Mouse (Mus musculus): Measurements from ENCODE around the gene Slc35a5. TPM values are rescaled to one million over a fixed set of nuclear protein-coding genes. Genes with fewer than 3 reads are reported as not detected.

Gene Slc35a5
- polyA plus RNA-seq, 1 experiment: not detected

GRCm38 (mm10) chr16:45098186-45098885, 60.2 kb downstream of the Slc35a5 start:
- Histone ChIP-seq H3K27me3 (ENCODE audit: control insufficient read depth) (peaks cover 5% of the 10 kb centered on the region; the same call in 1 of the 2 replicates), H3K36me3 (ENCODE audit: control insufficient read depth) (no peaks in the 10 kb centered on the region), H3K4me3 (replicated peaks) (no peak overlapping the region), H3K4me1 (ENCODE audit: control insufficient read depth) (no peaks in the 10 kb centered on the region), H3K9me3 (ENCODE audit: control insufficient read depth, low read length) (no peaks in the 10 kb centered on the region)
- TF ChIP-seq TAL1 (IDR thresholded peaks at IDR 0.05; ENCODE audit: low read length): no peak
- TF ChIP-seq GATA1 (IDR thresholded peaks at IDR 0.05; ENCODE audit: low read length): no peak

- Histone ChIP-seq H3K4me3 (replicated peaks) (no peak overlapping the region), H3K4me1 (ENCODE audit: control insufficient read depth) (no peaks in the 10 kb centered on the region), H3K36me3 (ENCODE audit: control insufficient read depth) (no peaks in the 10 kb centered on the region), H3K27me3 (ENCODE audit: control insufficient read depth) (peaks cover 7% of the 10 kb centered on the region; the same call in 1 of the 2 replicates), H3K9me3 (ENCODE audit: control insufficient read depth, low read length) (no peaks in the 10 kb centered on the region)
- TF ChIP-seq GATA1 (IDR thresholded peaks at IDR 0.05; ENCODE audit: low read length) (no peak), TAL1 (IDR thresholded peaks at IDR 0.05; ENCODE audit: low read length) (no peak)
Observed at GRCm38 (mm10) chr16:45097467-45097866, 61.0 kb downstream of the Slc35a5 start.

DNA sequence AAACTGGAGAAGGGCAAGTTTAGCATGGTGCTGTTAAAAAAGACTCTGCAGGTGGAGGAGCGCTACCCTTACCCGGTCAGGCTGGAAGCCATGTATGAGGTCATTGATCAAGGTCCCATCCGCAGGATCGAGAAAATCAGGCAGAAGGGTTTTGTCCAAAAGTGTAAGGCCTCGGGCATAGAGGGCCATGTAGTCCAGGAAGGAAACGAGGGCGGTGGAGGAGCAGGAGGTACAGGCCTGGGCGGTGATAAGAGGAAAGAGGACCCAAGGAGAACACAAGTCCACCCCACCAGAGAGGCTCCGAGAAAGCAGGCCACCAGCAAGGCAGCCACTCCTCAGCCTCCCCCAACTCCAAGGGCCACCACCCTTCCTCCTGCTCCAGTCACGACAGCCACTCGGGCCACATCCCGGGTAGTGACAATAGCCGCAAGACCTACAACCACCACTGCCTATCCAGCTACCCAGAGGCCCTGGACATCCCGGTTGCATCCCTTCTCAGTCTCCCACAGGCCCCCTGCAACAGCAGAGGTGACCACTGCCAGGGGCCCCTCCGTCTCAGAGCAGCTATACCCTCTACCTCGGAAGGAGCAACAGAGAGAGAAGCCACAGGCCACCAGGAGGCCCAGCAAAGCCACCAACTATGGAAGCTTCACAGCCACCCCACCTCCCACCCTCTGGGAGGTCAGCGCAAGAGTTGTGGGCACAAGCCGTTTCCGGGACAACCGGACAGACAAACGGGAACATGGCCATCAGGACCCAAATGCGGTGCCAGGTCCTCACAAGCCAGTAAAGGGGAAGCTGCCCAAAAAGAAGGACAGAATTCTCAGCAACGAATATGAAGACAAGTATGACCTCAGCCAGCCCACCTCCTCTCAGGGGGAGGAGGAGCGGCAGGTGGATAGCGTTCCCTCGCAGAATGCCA, 62.7 kb downstream of the Slc35a5 start:
- no peak overlapping the region for H3K4me3 ChIP-seq (replicated peaks)
- no peaks in the 10 kb centered on the region for H3K4me1 ChIP-seq (ENCODE audit: control insufficient read depth)
- no peaks in the 10 kb centered on the region for H3K9me3 ChIP-seq (ENCODE audit: control insufficient read depth, low read length)
- TF ChIP-seq TAL1 (IDR thresholded peaks at IDR 0.05; ENCODE audit: low read length): no peak
- TF ChIP-seq GATA1 (IDR thresholded peaks at IDR 0.05; ENCODE audit: low read length): no peak
- H3K27me3 ChIP-seq (ENCODE audit: control insufficient read depth): peaks cover 7% of the 10 kb centered on the region; the same call in 1 of the 2 replicates
- H3K36me3 ChIP-seq (ENCODE audit: control insufficient read depth): no peaks in the 10 kb centered on the region

DNA sequence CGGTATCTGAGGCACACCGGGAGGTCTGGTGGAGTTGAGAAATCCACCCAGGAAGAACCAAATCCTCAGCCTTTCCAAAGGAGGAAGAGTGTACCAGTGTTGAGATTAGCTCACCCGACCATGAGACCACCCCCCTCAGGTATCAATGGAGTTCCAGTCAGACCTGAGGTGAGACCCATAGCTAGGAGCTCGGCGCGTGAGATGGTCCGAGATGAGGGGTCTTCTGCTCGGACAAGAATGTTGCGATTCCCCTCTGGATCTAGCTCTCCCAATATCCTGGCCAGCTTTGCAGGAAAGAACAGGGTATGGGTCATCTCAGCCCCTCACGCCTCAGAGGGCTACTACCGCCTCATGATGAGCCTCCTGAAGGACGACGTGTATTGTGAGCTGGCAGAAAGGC, 63.5 kb downstream of the Slc35a5 start:
- Histone ChIP-seq H3K9me3 (ENCODE audit: control insufficient read depth, low read length) (no peaks in the 10 kb centered on the region), H3K4me3 (replicated peaks) (no peak overlapping the region), H3K4me1 (ENCODE audit: control insufficient read depth) (no peaks in the 10 kb centered on the region), H3K36me3 (ENCODE audit: control insufficient read depth) (no peaks in the 10 kb centered on the region), H3K27me3 (ENCODE audit: control insufficient read depth) (peaks cover 7% of the 10 kb centered on the region; the same call in 1 of the 2 replicates)
- TF ChIP-seq TAL1 (IDR thresholded peaks at IDR 0.05; ENCODE audit: low read length) (no peak), GATA1 (IDR thresholded peaks at IDR 0.05; ENCODE audit: low read length) (no peak)

DNA sequence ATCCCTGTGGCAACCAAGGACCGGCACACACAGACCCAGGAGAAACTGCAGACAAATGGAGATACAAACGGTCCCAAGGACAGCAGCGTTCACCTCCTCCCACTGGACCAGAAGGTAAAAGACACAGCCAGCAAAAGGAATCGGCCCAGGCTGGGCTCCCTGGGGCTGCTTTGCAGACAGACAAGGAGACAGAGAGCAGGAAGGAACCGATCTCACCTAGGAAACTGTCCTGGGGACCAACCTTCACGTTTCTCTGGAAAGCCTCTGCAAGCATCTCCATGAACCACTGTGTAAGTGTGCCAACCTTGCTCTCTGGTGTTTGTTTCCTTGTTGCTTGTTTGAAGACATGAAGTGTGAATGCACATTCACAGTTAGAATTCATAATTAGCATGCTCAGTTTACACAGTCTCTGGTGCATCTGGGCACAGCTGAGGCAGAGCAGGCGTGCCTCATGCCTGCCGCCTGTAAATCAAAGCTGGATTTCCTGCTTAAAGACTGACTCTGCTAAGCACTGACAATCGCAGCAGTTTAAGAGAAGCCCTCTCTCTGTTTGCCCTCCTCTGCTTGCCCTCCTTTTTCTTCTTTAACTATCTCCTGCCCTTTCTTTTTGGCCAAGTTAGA, 64.3 kb downstream of the Slc35a5 start:
- peaks cover 7% of the 10 kb centered on the region; the same call in 1 of the 2 replicates for H3K27me3 ChIP-seq (ENCODE audit: control insufficient read depth)
- no peaks in the 10 kb centered on the region for H3K4me1 ChIP-seq (ENCODE audit: control insufficient read depth)
- TF ChIP-seq TAL1 (IDR thresholded peaks at IDR 0.05; ENCODE audit: low read length) (no peak), GATA1 (IDR thresholded peaks at IDR 0.05; ENCODE audit: low read length) (no peak)
- no peaks in the 10 kb centered on the region for H3K9me3 ChIP-seq (ENCODE audit: control insufficient read depth, low read length)
- H3K4me3 ChIP-seq (replicated peaks): no peak overlapping the region
- no peaks in the 10 kb centered on the region for H3K36me3 ChIP-seq (ENCODE audit: control insufficient read depth)

GRCm38 (mm10) chr16:45093137-45093731, 65.3 kb downstream of the Slc35a5 start, which contains the start of gene Ccdc80:
Ccdc80 (plus strand) TSS chr16:45093402.
- H3K4me3 ChIP-seq (replicated peaks): no peak within 1 kb of the TSS
- no peaks in the 10 kb centered on the region for H3K9me3 ChIP-seq (ENCODE audit: control insufficient read depth, low read length)
- TF ChIP-seq TAL1 (IDR thresholded peaks at IDR 0.05; ENCODE audit: low read length) (no peak), GATA1 (IDR thresholded peaks at IDR 0.05; ENCODE audit: low read length) (no peak)
- H3K27me3 ChIP-seq (ENCODE audit: control insufficient read depth): peaks cover 7% of the 10 kb centered on the region; the same call in 1 of the 2 replicates
- no peaks in the 10 kb centered on the region for H3K36me3 ChIP-seq (ENCODE audit: control insufficient read depth)
- H3K4me1 ChIP-seq (ENCODE audit: control insufficient read depth): no peaks in the 10 kb centered on the region

DNA sequence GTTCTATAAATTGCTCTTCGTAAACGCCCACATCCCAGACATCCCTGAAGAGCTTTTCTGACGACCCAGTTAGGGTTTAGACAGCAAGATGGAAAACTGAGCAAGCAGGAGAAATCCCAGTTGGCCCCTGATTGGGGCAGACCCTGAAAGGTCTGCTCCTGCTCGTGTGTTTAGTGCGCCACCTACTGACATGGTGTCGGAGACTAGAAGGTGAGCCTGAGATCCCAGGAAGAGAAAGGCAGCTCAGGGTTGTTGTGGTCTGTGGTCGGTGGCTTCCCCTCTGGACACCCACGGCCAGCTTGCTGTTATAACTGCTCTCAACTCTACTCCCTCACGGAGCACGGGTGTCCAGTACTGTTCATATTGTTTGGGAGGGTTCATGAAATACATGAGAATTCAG, 68.5 kb downstream of the Slc35a5 start:
- no peaks in the 10 kb centered on the region for H3K36me3 ChIP-seq (ENCODE audit: control insufficient read depth)
- TF ChIP-seq GATA1 (IDR thresholded peaks at IDR 0.05; ENCODE audit: low read length): no peak
- no peak for TF ChIP-seq TAL1 (IDR thresholded peaks at IDR 0.05; ENCODE audit: low read length)
- H3K4me3 ChIP-seq (replicated peaks): no peak overlapping the region

More for the DNA sequence above, 68.5 kb downstream of the Slc35a5 start:
- Histone ChIP-seq H3K27me3 (ENCODE audit: control insufficient read depth) (peaks cover 7% of the 10 kb centered on the region; the same call in 1 of the 2 replicates), H3K9me3 (ENCODE audit: control insufficient read depth, low read length) (no peaks in the 10 kb centered on the region), H3K4me1 (ENCODE audit: control insufficient read depth) (no peaks in the 10 kb centered on the region)

Other genes starting within 250 kb of the Slc35a5 start
- not detected in 2 replicates for gene Cd200r3, start 215.0 kb downstream of the Slc35a5 start, polyA plus RNA-seq (2012)
- gene Ccdc80, start 65.3 kb downstream of the Slc35a5 start, polyA plus RNA-seq (2012): 0.02 TPM in 1 of 2 replicates, not detected in the other
- 0.54 and 0.65 TPM in 2 replicates for gene Atg3, start 79 bp upstream of the Slc35a5 start, polyA plus RNA-seq (2012)
- not detected in 2 replicates for gene Btla, start 65.6 kb upstream of the Slc35a5 start, polyA plus RNA-seq (2012)